Mouse (Mus musculus) limb, embryonic 11.5 days (tissue): Measurements from ENCODE around the gene Aldh3b1. TPM values are rescaled to one million over a fixed set of nuclear protein-coding genes. Genes with fewer than 3 reads are reported as not detected.

Experiments
- ATAC-seq: fragments of 200-750 bp; cut with Nextera tagmentation; 2 replicates; pipeline ENCODE4 v1.8.0; 2017; ENCODE audit warnings: low read depth; ENCODE audit not compliant: insufficient number of reproducible peaks, low FRiP score, low TSS enrichment
- DNase-seq: peaks from one replicate; pipeline ENCODE4 v3.0.0-alpha.2; 2015; ENCODE audit warnings: low spot score
- H3K27ac ChIP-seq: fragments of 300-500 bp; sonication (generic); replicated peaks from 2 replicates; pipeline ENCODE4 v1.5.1; 2014; ENCODE audit warnings: low read depth, mild to moderate bottlenecking, low read length
- H3K27me3 ChIP-seq: fragments of 300-500 bp; sonication (generic); 2 replicates; pipeline ENCODE4 v1.6.1; 2014; ENCODE audit warnings: mild to moderate bottlenecking, low read length, mixed read lengths; ENCODE audit not compliant: control insufficient read depth, insufficient read depth
- H3K36me3 ChIP-seq: fragments of 300-500 bp; sonication (generic); 2 replicates; pipeline ENCODE4 v1.6.1; 2014; ENCODE audit warnings: mild to moderate bottlenecking, low read length, moderate library complexity, mixed read lengths; ENCODE audit not compliant: control insufficient read depth, insufficient read depth
- H3K4me1 ChIP-seq: fragments of 300-500 bp; sonication (generic); 2 replicates; pipeline ENCODE4 v1.6.1; 2014; ENCODE audit warnings: low read length, mixed read lengths; ENCODE audit not compliant: control insufficient read depth, insufficient read depth
- H3K4me2 ChIP-seq: fragments of 300-500 bp; sonication (generic); 2 replicates; pipeline ENCODE4 v1.6.1; 2014; ENCODE audit warnings: low read depth, mild to moderate bottlenecking, moderate library complexity; ENCODE audit not compliant: severe bottlenecking
- H3K4me3 ChIP-seq: fragments of 300-500 bp; sonication (generic); 2 replicates; pipeline ENCODE4 v1.5.1; 2014; ENCODE audit warnings: low read depth, low read length
- H3K9ac ChIP-seq: fragments of 300-500 bp; sonication (generic); 2 replicates; pipeline ENCODE4 v1.6.1; 2014; ENCODE audit warnings: mild to moderate bottlenecking, low read length
- H3K9me3 ChIP-seq: fragments of 300-500 bp; sonication (generic); 2 replicates; pipeline ENCODE4 v1.6.1; 2016; ENCODE audit warnings: low read length; ENCODE audit not compliant: control insufficient read depth
- WGBS: fragments of 180-500 bp; shearing (Covaris S2); extraction: QIAGEN DNeasy Blood & Tissue Kit; methylation state at CpG from one replicate; pipeline ENCODE4 v1.1.7; 2014; 5-methylcytosine and 5-hydroxymethylcytosine counted together
- polyA plus RNA-seq: library from polyadenylated mRNA; unstranded; fragments of >200 nt; fragmentation: Nextera tagmentation; extraction: Ambion mirVana; gene quantifications from 2 replicates; pipeline ENCODE4 v1.2.1, GENCODE M21; 2014

Gene Aldh3b1
- polyA plus RNA-seq, 1 experiment from 2014 or later: 0.47 TPM

GRCm38 (mm10) chr19:3924868-3925267 is 4.7 kb downstream of the Aldh3b1 start:
- no peaks in the 10 kb centered on the region for H3K9me3 ChIP-seq
- no peaks in the 10 kb centered on the region for H3K36me3 ChIP-seq
- no peaks in the 10 kb centered on the region for H3K4me1 ChIP-seq
- no peak overlapping the region for H3K4me2 ChIP-seq
- H3K27me3 ChIP-seq: no peaks in the 10 kb centered on the region
- H3K9ac ChIP-seq: no peak overlapping the region
- DNase-seq: no peak
- no peak overlapping the region for H3K4me3 ChIP-seq
- no peak for ATAC-seq
- 90% methylated on average over 7 of the region's 7 CpGs for WGBS
- no peak overlapping the region for H3K27ac ChIP-seq

GRCm38 (mm10) chr19:3924190-3924589 is 5.4 kb downstream of the Aldh3b1 start:
- Histone ChIP-seq H3K9ac (no peak overlapping the region), H3K27me3 (no peaks in the 10 kb centered on the region), H3K9me3 (no peaks in the 10 kb centered on the region), H3K4me2 (no peak overlapping the region), H3K4me1 (no peaks in the 10 kb centered on the region), H3K36me3 (no peaks in the 10 kb centered on the region), H3K4me3 (no peak overlapping the region), H3K27ac (no peak overlapping the region)
- ATAC-seq: no peak
- DNase-seq: no peak
- 80% methylated on average over 8 of the region's 8 CpGs for WGBS

GRCm38 (mm10) chr19:3923586-3923985 is 6.0 kb downstream of the Aldh3b1 start:
- Histone ChIP-seq H3K9ac (no peak overlapping the region), H3K9me3 (no peaks in the 10 kb centered on the region), H3K36me3 (no peaks in the 10 kb centered on the region), H3K4me3 (no peak overlapping the region), H3K27me3 (no peaks in the 10 kb centered on the region), H3K4me2 (no peak overlapping the region), H3K4me1 (no peaks in the 10 kb centered on the region), H3K27ac (no peak overlapping the region)
- WGBS: 56% methylated on average over 13 of the region's 13 CpGs
- DNase-seq (no peak), ATAC-seq (no peak)

GRCm38 (mm10) chr19:3922661-3923371 is 6.8 kb downstream of the Aldh3b1 start:
- no peak for ATAC-seq
- H3K9ac ChIP-seq: no peak overlapping the region
- no peak overlapping the region for H3K4me2 ChIP-seq
- no peaks in the 10 kb centered on the region for H3K36me3 ChIP-seq
- H3K9me3 ChIP-seq: no peaks in the 10 kb centered on the region
- H3K27me3 ChIP-seq: no peaks in the 10 kb centered on the region
- no peak overlapping the region for H3K4me3 ChIP-seq
- 54% methylated on average over 10 of the region's 10 CpGs for WGBS
- H3K4me1 ChIP-seq: no peaks in the 10 kb centered on the region
- DNase-seq: no peak
- H3K27ac ChIP-seq: no peak overlapping the region

GRCm38 (mm10) chr19:3919928-3920327 is 9.7 kb downstream of the Aldh3b1 start:
- H3K36me3 ChIP-seq: no peaks in the 10 kb centered on the region
- no peak overlapping the region for H3K9ac ChIP-seq
- no peak for ATAC-seq
- no peak overlapping the region for H3K4me3 ChIP-seq
- no peaks in the 10 kb centered on the region for H3K9me3 ChIP-seq
- no peaks in the 10 kb centered on the region for H3K27me3 ChIP-seq
- no peak overlapping the region for H3K4me2 ChIP-seq
- no peaks in the 10 kb centered on the region for H3K4me1 ChIP-seq
- no peak overlapping the region for H3K27ac ChIP-seq
- DNase-seq: no peak

- no peak for DNase-seq
- Histone ChIP-seq H3K4me3 (no peak overlapping the region), H3K4me2 (no peak overlapping the region), H3K9ac (no peak overlapping the region), H3K27ac (no peak overlapping the region), H3K4me1 (peaks cover 10% of the 10 kb centered on the region), H3K27me3 (no peaks in the 10 kb centered on the region), H3K36me3 (no peaks in the 10 kb centered on the region), H3K9me3 (no peaks in the 10 kb centered on the region)
- ATAC-seq: no peak
- 82% methylated on average over 11 of the region's 11 CpGs for WGBS
These were observed 12.9 kb downstream of the Aldh3b1 start for GRCm38 (mm10) chr19:3916727-3917126.

- ATAC-seq (no peak), DNase-seq (no peak)
- peaks cover 10% of the 10 kb centered on the region for H3K4me1 ChIP-seq
- H3K36me3 ChIP-seq: no peaks in the 10 kb centered on the region; the same call in 1 of the 2 replicates
- no peak overlapping the region for H3K4me2 ChIP-seq
- no peaks in the 10 kb centered on the region for H3K9me3 ChIP-seq
- no peak overlapping the region for H3K27ac ChIP-seq
- no peak overlapping the region for H3K4me3 ChIP-seq
- 90% methylated on average over 5 of the region's 5 CpGs for WGBS
- H3K27me3 ChIP-seq: no peaks in the 10 kb centered on the region
- no peak overlapping the region for H3K9ac ChIP-seq
These were observed 15.1 kb downstream of the Aldh3b1 start for GRCm38 (mm10) chr19:3914535-3914934.

GRCm38 (mm10) chr19:3913692-3914091 is 15.9 kb downstream of the Aldh3b1 start:
- Histone ChIP-seq H3K4me1 (peaks cover 10% of the 10 kb centered on the region), H3K9ac (peak overlapping the region; percentile 75), H3K9me3 (no peaks in the 10 kb centered on the region), H3K36me3 (peaks cover 4% of the 10 kb centered on the region; the same call in 1 of the 2 replicates), H3K27ac (no peak overlapping the region), H3K4me2 (peak overlapping the region; percentile 79), H3K4me3 (peak overlapping the region; percentile 55), H3K27me3 (no peaks in the 10 kb centered on the region)
- ATAC-seq: no peak
- 85% methylated on average over 8 of the region's 8 CpGs for WGBS
- no peak for DNase-seq
